Mouse (Mus musculus): Measurements from ENCODE around the gene Rom1.
A peak's percentile ranks its signal among the peaks of the same experiment; 100 is the strongest.

Rom1 gene

DNA sequence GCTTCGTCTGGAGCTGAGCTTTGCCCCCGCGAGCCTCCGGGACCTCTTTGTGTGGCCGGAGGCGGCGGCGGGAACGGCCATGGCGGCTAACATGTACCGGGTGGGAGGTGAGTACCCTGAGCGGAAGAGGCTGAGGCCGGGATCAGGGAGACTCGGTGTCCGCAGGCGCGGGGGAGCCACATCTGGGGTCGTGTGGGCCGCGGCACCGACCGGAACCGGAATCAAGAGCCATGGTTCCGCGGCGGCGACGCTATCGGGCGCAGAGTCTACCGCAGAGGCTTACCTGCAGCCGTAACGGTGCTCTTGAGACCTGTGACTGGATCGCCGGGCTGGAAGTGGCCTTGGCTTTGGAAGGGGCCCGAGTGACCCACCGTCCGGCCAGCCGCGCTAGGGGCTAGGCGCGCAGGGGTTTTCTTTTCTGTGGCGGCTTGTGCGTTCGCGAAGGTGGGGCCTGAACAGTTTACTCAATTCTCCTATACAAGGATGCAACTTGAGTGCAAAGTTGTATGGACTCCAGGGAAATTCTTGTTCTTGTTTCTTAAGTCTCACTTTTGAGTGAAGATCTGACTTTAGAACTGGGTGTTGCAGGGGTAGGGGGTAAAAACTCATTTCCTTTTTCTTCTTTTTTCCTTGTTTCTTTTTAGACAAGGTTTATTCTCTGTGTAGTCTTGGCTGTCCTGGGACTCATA is 13.3 kb upstream of the Rom1 start:
- peak; percentile 73 for DNase-seq (ENCODE audit: low read depth, low spot score)

DNA sequence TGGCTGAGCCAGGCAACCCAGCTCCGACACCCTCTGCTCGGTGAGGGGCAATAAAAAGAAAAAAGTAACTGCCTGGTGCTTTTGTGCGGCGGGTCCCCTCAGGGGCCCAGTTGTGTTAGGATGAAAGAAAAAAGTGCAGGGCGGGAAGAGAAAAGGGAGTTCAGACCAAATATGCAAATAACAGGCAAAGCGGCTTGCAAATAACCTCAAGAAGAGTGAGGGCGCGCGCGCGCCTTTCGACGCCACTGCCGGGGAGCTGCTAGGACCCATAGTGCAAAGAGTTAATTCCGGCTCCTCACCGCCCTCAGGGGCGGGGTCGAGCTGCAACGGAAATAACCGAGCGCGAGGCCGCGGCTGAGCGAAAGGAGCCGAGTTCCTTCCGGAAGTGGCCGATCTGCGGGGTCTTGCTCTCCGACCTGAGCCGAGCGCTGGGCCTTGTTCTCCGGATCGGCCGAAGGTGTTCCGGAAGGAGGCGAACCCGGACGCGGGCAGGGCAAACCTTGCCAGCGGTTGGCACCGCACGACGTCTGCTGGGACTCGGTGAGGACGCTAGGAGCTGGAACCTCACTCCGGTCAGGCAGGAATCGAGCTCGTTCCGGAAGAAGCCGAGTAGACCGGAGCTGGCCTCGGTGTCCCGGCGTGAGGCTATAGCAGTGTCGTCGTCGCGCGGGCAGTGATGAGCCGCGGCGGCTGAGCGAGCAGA is 12.5 kb upstream of the Rom1 start, which contains the start of gene Mta2:
TSS of gene Mta2 (plus strand) at position 361 of the 703 bp plus-strand sequence.
- DNase-seq (ENCODE audit: low read depth, low spot score), result peak; percentile 98

DNA sequence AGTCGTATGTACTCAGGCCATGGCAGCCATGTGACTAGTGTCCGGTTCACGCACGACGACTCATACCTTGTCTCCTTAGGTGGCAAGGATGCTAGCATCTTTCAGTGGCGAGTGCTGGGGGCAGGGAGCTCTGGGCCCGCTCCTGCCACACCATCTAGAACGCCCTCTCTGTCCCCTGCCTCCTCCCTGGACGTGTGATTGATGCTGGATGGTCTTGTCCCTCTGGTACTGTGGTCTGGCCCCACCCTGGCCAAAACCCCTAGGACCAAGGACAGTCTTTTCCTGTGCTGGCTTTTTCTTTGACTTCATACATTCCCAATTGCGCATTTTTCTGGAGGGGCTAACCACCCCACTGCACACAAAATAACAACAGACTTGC is 12.0 kb upstream of the Rom1 start:
- no peak for DNase-seq (ENCODE audit: low read depth, low spot score)

DNA sequence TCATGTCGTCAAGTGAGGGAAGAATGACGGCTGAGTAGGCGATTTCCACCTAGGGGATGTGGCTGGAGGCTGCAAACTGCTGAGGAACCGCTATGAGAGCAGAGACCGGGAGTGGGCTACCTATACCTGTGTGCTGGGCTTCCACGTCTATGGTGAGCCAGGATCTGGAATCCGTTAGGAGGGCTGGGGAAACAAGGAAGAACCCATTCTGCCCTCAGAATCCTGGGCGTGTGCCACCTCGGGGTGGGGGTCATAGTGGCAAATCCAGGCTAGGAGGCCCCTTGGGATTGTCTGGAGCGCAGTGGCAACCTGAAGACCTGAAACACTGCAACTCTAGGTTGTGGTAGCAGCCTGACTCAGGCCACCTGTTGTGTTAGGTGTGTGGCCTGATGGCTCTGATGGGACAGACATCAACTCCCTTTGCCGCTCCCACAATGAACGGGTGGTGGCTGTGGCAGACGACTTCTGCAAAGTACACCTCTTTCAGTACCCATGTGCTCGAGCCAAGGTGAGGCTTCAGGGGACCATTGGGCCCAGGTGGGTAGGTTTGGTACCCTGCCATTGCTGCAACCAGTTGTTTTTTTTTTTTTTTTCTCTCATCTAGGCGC is 11.5 kb upstream of the Rom1 start:
- no peak for DNase-seq (ENCODE audit: low read depth, low spot score)

DNA sequence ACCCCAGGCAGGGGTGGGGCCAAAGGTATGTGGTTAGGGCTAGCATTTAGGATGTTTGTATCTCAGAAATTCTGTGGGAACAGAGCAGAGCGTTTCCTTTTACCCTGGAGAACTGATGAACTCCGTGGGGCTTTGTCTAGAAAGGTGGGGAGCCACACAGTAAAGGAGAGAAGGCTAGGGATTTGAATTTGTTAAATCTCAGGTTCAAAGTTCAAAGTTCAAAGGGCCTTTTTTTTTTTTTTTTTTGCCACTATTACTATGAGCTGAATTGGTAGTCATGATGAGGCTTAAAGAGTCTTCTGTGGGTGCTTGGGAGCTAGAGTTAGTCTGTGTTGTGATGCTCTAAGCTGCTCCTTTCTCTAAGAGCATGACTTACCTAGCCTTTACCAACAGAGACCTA is 7.6 kb upstream of the Rom1 start:
- DNase-seq (ENCODE audit: low read depth, low spot score), result no peak

DNA sequence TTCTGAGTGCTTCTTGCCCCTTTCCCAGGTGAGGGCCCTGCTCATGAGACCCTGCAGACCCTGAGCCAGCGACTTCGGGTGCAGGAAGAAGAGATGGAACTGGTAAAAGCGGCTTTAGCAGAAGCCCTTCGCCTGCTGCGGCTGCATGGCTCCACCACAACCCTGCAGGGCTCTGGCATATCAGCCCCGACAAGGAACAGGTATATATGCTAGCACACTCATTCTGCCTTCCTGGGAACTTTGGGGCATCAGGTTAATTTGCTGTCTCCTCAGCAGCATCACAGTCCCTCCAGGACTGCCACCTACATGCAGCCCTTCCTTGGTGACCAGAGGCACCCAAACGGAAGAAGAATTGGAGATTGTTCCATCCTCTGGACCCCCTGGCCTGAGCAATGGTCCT is 1.6 kb upstream of the Rom1 start:
- DNase-seq (ENCODE audit: low read depth, low spot score), result no peak

DNA sequence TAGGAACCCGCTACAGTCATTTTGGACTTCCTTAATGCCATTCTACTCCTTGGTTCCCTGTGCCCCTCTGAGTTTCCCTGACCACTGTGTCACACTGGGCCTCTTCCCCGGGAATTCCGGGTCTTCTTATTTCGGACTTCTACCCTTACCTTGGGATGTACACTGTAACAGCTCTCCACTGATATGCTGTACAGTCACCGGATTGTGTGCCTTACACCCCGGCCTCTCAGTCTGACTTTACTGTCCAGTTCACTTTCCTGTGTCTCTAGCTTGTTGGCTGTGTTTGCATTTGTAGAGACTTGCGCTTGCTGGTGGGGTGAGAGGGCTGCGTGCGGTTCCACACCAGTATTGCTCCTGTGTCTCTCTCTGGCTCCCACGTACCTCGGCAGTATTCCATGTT is 961 bp upstream of the Rom1 start:
- DNase-seq (ENCODE audit: low read depth, low spot score), result no peak

DNA sequence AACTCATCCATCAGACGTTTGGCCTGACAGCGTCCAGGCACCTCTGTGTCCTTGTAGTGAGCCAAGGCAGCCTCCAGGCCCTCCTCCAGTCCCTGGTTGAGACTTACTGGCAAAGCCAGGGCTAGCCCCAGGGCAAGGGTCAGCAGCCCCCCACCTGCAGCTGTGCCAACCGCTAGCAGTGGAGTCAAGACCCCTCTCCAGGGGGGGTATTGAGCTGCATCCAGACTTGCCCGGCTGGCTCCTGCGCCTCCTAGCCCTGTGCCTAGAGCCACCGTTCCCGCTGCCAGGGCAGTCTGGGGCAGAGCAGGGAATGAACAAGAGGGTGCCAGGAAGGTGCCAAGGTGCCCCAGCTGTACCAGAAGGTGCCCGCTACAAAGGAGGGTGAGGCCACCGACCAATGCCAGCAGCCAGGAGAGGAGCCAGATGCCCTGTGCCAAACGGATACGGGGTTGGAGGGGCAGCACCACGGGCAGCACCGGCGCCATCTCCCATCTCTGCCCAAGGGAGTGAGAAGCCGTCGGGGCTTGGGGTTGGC is 400 bp downstream of the Rom1 start:
- DNase-seq (ENCODE audit: low read depth, low spot score), result peak; percentile 69

DNA sequence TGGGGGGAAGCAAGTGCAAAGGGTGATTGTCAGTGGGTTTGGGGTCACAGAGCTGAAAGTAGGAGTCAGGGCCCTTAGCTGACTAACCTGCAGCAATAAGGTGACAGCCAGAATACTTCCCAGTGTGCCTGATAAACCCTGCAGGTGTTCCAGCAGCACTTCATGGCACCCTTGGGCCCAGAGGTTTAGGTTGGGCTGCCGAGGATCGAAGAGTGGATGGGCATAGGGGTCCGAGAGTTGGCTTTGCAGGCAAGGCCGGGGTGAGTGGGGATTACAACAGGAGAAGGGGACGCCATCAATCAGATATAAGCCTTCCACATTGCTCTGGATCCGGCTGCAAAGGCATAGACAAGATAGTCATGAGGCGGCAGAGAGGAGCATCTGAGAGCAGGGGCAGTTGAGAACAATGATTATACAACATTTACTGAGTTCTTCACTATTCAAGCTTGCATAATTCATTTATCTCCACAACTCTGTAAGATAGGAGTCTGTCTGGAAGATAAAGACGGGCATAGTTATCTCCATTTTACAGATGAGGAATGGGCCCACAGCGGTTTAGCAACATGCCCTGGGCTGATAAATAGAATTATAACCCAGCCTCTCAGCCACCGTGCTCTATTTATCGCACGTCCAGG is 1.1 kb downstream of the Rom1 start:
- DNase-seq (ENCODE audit: low read depth, low spot score), result no peak

DNA sequence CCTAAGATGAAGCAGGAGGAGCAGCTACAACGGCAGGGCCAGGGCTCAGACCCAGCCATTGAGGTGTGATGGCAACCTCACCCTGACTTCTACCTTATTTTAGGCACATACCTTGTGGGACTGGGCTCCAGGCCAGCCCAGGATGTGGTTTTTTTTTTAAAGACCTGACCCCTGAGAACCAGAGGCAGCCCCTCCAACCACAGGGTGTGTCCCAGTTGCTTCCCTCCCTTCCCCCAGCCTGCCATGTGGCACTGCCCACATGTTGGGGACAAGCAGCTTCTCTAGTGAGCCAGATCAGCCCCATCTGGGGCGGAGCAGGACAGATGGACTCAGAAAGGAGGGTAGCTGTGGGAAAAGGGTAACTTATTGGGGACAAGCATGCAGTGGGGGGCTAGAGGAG is 2.4 kb downstream of the Rom1 start:
- DNase-seq (ENCODE audit: low read depth, low spot score), result no peak

DNA sequence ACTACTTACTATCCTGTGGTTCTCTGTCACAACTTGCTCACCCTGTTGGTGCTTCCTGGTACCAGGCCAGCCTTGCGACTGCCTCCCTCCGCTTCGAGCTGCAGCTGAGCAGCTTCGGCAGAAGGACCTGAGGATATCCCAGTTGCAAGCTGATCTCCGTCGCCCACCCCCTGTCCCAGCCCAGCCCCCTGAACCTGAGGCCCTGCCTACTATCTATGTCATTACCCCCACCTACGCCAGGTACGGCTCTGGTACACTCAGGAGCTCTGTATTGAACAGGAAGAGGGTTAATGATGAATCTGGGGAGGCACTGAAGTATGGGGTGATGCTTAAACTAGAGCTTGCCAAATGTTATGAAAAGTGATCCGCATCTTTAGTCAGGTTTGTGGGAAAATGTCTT is 7.4 kb downstream of the Rom1 start:
- no peak for DNase-seq (ENCODE audit: low read depth, low spot score)

DNA sequence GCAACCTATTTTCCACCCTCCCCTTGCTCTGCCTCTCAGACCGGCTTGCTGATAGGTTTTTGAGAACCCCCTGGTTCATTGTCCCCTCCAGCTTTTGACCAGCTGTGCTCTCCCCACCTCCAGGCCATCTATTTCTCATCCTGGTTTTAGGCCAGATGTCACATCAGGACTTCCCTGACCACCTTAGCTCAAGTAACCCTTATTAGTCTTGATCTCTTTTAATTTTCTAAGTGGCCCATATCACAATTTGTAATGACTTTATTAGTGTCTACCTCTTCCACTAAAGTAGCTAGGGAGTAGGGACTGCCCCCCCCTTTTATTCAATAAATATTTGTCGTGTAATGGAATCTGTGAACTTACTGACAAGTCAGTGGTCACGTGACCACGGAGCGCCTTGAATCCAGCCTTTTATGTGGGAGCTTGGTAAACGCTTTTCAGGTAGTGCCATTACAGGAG is 8.3 kb downstream of the Rom1 start:
- DNase-seq (ENCODE audit: low read depth, low spot score), result peak; percentile 66

DNA sequence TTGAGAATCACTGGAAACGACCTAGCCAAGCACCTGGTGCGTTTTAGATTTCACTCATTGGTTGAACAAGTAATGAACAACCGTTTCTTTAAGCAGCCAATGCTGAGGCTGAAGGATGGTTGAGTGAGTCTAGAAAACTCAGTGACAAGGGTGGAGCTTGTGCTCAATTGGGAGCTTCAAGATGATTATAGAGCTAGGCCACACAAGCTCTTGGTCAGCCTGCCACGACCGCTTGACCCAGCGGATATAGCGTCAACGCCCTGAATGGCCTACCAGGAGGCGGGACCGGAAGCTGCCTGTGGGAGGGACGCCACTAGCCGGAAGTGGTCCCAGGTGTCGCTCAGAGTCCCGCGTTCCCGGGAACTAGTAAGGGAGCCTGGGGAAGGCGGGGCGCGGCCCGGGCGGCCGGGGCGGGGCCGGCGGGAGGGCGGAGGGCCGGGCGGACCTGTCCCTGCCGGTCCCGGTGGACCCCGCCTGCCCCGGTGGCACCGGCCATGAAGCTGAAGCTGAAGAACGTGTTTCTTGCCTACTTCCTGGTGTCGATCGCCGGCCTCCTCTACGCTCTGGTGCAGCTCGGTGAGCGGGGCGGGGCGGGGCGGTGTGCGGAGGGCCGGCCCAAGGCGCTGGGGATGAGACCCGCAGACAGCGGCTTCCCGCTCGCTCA is 9.0 kb downstream of the Rom1 start, which contains the start of gene B3gat3:
TSS of gene B3gat3 (plus strand) at position 302 of the 664 bp plus-strand sequence.
- peak; percentile 98 for DNase-seq (ENCODE audit: low read depth, low spot score)

DNA sequence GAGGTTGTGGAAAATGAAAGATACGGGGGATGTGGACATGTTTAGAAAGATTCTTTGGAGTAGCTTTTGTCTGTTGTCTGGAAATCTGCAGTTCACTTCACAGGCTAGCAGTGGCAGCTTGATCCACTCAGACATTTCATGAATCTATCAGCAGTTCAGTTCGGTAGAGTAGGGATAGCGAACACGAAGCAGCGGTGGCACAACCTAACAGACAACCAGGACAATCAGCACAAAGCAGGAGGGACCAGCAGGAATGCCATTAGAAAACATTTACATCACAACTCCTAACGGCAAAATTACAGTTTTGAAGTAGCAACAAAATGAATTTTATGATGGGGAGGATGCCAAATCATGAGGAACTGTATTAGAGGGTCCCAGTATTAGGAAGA is 9.5 kb downstream of the Rom1 start:
- DNase-seq (ENCODE audit: low read depth, low spot score), result no peak

DNA sequence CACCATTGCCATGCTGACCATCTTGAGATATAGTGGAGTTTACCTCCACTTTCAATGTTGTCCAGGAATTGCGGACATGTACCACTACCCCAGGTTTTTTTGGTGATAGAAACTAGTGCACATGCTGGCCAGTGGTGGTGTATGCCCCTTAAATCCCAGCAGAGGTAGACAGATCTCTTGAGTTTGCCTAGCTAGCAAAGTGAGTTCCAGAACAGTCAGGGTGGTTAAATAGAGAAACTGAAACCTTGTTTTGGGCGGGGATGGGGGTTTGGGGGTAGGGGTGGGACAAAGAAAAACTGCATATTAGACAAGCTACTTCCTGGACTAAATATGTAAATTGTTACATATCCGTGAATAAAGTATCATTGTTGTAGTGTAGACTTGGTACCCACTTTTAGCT is 10.2 kb downstream of the Rom1 start:
- no peak for DNase-seq (ENCODE audit: low read depth, low spot score)

DNA sequence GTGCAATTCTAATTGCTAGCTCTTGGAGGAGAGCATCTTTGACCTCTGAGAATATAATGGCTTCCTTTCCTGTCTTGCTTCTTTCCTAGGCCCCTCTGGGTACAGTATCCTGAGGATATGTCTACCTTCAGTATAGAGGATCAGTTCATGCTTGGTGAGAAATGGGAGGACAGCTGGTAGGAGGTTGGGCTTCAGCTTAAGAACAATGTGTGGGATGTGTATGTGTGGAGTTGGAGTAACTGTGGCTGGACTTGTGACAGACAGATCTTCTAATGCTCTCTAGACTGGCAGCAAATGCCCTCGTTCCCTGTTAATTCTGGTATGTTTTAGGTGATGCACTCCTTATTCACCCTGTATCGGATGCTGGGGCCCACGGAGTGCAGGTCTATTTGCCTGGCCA is 14.9 kb downstream of the Rom1 start:
- DNase-seq (ENCODE audit: low read depth, low spot score), result peak; percentile 76

DNA sequence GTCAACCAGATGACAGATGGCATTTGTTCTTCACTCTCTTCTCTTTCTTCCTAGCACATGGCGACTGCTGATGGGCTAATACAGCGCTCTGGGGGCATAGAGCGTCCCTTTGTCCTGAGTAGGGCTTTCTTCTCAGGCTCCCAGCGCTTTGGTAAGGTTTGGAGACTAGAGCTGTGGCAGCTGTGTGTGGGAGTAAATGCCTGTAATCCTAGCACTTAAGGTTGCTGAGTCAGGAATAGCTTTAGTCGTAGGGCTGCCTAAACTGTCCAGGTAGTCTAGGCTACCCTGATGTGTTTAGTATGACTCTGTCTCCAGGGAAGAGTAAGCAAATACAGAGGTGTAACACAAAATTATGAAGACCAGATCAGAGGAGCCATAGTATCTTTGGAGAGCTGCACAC is 17.3 kb downstream of the Rom1 start:
- peak; percentile 70 for DNase-seq (ENCODE audit: low read depth, low spot score)

DNA sequence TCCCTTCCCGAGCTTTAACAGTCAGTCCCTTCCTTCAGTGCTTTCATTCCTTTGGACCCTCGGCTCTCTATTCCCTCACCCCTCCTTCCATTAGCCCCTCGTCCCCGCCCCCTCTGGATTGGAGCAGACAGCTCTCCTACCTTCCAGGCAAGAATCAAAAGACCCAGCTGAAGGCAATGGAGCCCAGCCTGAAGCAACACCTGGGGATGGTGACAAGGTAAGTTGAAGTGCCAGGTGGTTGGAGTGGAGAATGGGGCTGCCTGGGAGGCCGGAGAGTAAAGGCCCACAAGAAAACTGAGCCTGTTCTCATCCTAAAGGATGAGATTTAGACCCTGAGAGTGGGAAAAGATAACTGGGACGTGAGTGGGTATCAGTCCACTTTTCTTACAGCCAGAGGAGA is 20.6 kb downstream of the Rom1 start:
- no peak for DNase-seq (ENCODE audit: low read depth, low spot score)

DNA sequence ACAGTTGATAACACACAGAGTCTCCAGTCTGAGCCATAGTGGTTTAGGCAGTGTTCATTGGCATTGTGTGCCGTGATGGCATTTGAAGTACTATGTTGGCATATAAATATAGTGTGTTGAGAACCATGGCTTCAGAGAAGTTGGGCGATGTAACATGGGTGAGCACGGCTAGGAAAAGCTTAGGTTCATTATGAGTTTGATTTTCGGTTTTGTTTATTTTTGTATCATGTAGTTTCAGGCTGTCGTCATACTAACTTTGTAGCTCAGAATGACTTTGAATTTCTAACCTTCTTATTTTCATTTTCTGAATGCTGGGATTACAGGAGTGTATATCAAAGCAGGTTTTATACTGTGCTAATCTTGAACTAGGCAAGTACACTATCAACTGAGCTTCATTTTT is 25.7 kb downstream of the Rom1 start:
- DNase-seq (ENCODE audit: low read depth, low spot score), result no peak

DNA sequence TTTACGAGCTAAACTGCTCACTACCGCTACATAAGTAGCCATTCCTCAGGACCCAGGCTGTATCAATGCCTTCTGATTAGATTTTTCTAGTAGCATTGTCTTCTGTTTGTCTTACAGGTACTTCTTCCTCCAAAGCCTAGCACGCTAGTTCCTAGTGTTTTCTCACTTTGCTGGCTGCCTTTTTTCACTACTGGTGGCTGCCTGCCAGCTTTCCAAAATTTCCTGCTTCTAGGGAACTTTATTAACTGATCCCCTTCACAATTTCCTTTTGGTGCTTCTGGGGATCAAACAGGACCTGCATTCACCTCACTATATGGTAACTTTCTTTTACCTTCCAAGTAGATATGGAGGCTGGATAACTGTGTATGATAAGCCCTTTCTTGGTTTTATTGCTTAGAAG is 30.1 kb downstream of the Rom1 start:
- no peak for DNase-seq (ENCODE audit: low read depth, low spot score)

DNA sequence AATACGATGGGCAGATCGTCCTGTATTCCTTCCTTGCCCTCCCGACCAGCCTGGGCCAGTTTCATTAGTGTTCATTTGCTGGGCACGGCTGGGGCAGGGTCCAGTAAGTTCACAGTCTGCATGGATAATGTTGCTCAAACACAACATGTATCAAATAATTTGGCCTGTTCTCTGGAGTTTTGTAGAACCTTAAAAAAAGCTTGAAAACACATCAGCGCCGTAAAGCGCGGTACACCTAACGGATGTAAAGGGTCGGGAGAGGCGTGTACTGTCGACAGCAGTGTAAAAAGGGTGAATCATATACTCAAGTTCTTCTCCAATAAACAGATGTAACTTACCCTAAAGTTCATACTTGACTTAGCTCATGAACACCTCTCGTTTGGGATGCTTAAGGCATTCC is 30.6 kb downstream of the Rom1 start:
- no peak for DNase-seq (ENCODE audit: low read depth, low spot score)
